Mouse (Mus musculus) heart, adult 2 months (tissue): ENCODE measurements at regions not wholly inside any gene's neighbourhood (a gene's known extent, or its start where the extent isn't known, plus 50 kb on each side); places are given as distances from the start of the nearest gene placed in this dataset.

Experiments
- CTCF ChIP-seq: fragments of 200-600 bp; IDR thresholded peaks from 2 replicates; pipeline ENCODE4 v1.8.1; 2022; ENCODE audit warnings: antibody characterized with exemption, mild to moderate bottlenecking, moderate library complexity
- POLR2A ChIP-seq: fragments of 200-500 bp; IDR thresholded peaks from 2 replicates; pipeline ENCODE4 v1.6.1; 2011; ENCODE audit warnings: mild to moderate bottlenecking, low read depth, low read length, control low read depth; ENCODE audit not compliant: insufficient read depth

GRCm38 (mm10) chr11:24674208-24674571, 596.3 kb downstream of the Bcl11a start:
- TF ChIP-seq CTCF: no peak
- TF ChIP-seq POLR2A: no peak
